Mouse (Mus musculus): ENCODE results near the gene Ankrd63. TPM values are rescaled to one million over a fixed set of nuclear protein-coding genes. Genes with fewer than 3 reads are reported as not detected.

Gene Ankrd63
- polyA plus RNA-seq, 1 experiment from 2014 or later = not detected

GRCm38 (mm10) chr2:118676839-118677741 lies 26.7 kb downstream of the Ankrd63 start:
- peak overlapping the region; percentile 68 for H3K27ac ChIP-seq (replicated peaks)
- peaks cover 91% of the 10 kb centered on the region for H3K27me3 ChIP-seq (replicated peaks; ENCODE audit: low read depth, poor library complexity, severe bottlenecking)
- peak; percentile 52 for DNase-seq (ENCODE audit: low spot score)
- no peaks in the 10 kb centered on the region for H3K9me3 ChIP-seq
- under 1% methylated on average over 89 of the region's 89 CpGs for WGBS
- H3K36me3 ChIP-seq (replicated peaks) = no peaks in the 10 kb centered on the region
- peak overlapping the region; percentile 64 for H3K4me3 ChIP-seq
- H3K4me1 ChIP-seq = peaks cover 26% of the 10 kb centered on the region

GRCm38 (mm10) chr2:118674500-118674899 lies 29.3 kb downstream of the Ankrd63 start:
- Histone ChIP-seq H3K36me3 (replicated peaks) (no peaks in the 10 kb centered on the region), H3K9me3 (no peaks in the 10 kb centered on the region), H3K4me1 (peaks cover 26% of the 10 kb centered on the region), H3K27ac (replicated peaks) (no peak overlapping the region), H3K4me3 (no peak overlapping the region), H3K27me3 (replicated peaks; ENCODE audit: low read depth, poor library complexity, severe bottlenecking) (peaks cover 86% of the 10 kb centered on the region)
- DNase-seq (ENCODE audit: low spot score) = no peak
- WGBS = 16% methylated on average over 7 of the region's 7 CpGs

- Histone ChIP-seq H3K36me3 (replicated peaks) (no peaks in the 10 kb centered on the region), H3K27me3 (replicated peaks; ENCODE audit: low read depth, poor library complexity, severe bottlenecking) (peaks cover 80% of the 10 kb centered on the region)
Observed at GRCm38 (mm10) chr2:118673686-118674465, 29.9 kb downstream of the Ankrd63 start.

GRCm38 (mm10) chr2:118671728-118672127 lies 32.0 kb downstream of the Ankrd63 start:
- WGBS = 60% methylated on average over 1 of the region's 1 CpGs
- DNase-seq (ENCODE audit: low spot score) = no peak
- no peak overlapping the region for H3K4me3 ChIP-seq
- peaks cover 61% of the 10 kb centered on the region for H3K27me3 ChIP-seq (replicated peaks; ENCODE audit: low read depth, poor library complexity, severe bottlenecking)
- H3K36me3 ChIP-seq (replicated peaks) = no peaks in the 10 kb centered on the region
- peaks cover 25% of the 10 kb centered on the region for H3K4me1 ChIP-seq
- H3K9me3 ChIP-seq = no peaks in the 10 kb centered on the region
- H3K27ac ChIP-seq (replicated peaks) = no peak overlapping the region

More at GRCm38 (mm10) chr2:118673686-118674465, 29.9 kb downstream of the Ankrd63 start:
- no peak for DNase-seq (ENCODE audit: low spot score)
- no peak overlapping the region for H3K27ac ChIP-seq (replicated peaks)
- H3K4me1 ChIP-seq = peaks cover 33% of the 10 kb centered on the region
- 28% methylated on average over 15 of the region's 15 CpGs for WGBS
- no peak overlapping the region for H3K4me3 ChIP-seq
- H3K9me3 ChIP-seq = no peaks in the 10 kb centered on the region

- H3K27ac ChIP-seq (replicated peaks) = no peak overlapping the region
- H3K9me3 ChIP-seq = no peaks in the 10 kb centered on the region
- no peaks in the 10 kb centered on the region for H3K36me3 ChIP-seq (replicated peaks)
- H3K4me3 ChIP-seq = no peak overlapping the region
- no peak for DNase-seq (ENCODE audit: low spot score)
- H3K4me1 ChIP-seq = peaks cover 32% of the 10 kb centered on the region
- WGBS = 42% methylated on average over 2 of the region's 2 CpGs
- peaks cover 61% of the 10 kb centered on the region for H3K27me3 ChIP-seq (replicated peaks; ENCODE audit: low read depth, poor library complexity, severe bottlenecking)
Observed at GRCm38 (mm10) chr2:118669785-118670184, 34.0 kb downstream of the Ankrd63 start.

GRCm38 (mm10) chr2:118669245-118669644 lies 34.5 kb downstream of the Ankrd63 start:
- H3K27me3 ChIP-seq (replicated peaks; ENCODE audit: low read depth, poor library complexity, severe bottlenecking) = peaks cover 61% of the 10 kb centered on the region
- peaks cover 29% of the 10 kb centered on the region for H3K4me1 ChIP-seq
- H3K27ac ChIP-seq (replicated peaks) = no peak overlapping the region
- H3K9me3 ChIP-seq = no peaks in the 10 kb centered on the region
- H3K4me3 ChIP-seq = no peak overlapping the region
- H3K36me3 ChIP-seq (replicated peaks) = no peaks in the 10 kb centered on the region
- 53% methylated on average over 6 of the region's 6 CpGs for WGBS
- peak; percentile 27 for DNase-seq (ENCODE audit: low spot score)

GRCm38 (mm10) chr2:118667181-118667580 lies 36.6 kb downstream of the Ankrd63 start:
- Histone ChIP-seq H3K27me3 (replicated peaks; ENCODE audit: low read depth, poor library complexity, severe bottlenecking) (peaks cover 61% of the 10 kb centered on the region), H3K4me3 (no peak overlapping the region), H3K27ac (replicated peaks) (no peak overlapping the region), H3K36me3 (replicated peaks) (no peaks in the 10 kb centered on the region), H3K4me1 (peaks cover 44% of the 10 kb centered on the region), H3K9me3 (no peaks in the 10 kb centered on the region)
- no peak for DNase-seq (ENCODE audit: low spot score)
- WGBS = 69% methylated on average over 5 of the region's 5 CpGs

GRCm38 (mm10) chr2:118665616-118666015 lies 38.1 kb downstream of the Ankrd63 start:
- Histone ChIP-seq H3K4me1 (peaks cover 44% of the 10 kb centered on the region), H3K27ac (replicated peaks) (no peak overlapping the region), H3K4me3 (no peak overlapping the region), H3K36me3 (replicated peaks) (no peaks in the 10 kb centered on the region), H3K9me3 (no peaks in the 10 kb centered on the region), H3K27me3 (replicated peaks; ENCODE audit: low read depth, poor library complexity, severe bottlenecking) (peaks cover 61% of the 10 kb centered on the region)
- WGBS = 88% methylated on average over 4 of the region's 4 CpGs
- no peak for DNase-seq (ENCODE audit: low spot score)

GRCm38 (mm10) chr2:118664975-118665516 lies 38.7 kb downstream of the Ankrd63 start:
- H3K4me1 ChIP-seq = peaks cover 46% of the 10 kb centered on the region
- DNase-seq (ENCODE audit: low spot score) = no peak
- no peaks in the 10 kb centered on the region for H3K36me3 ChIP-seq (replicated peaks)
- no peak overlapping the region for H3K4me3 ChIP-seq
- no peak overlapping the region for H3K27ac ChIP-seq (replicated peaks)
- H3K9me3 ChIP-seq = no peaks in the 10 kb centered on the region
- WGBS = 69% methylated on average over 3 of the region's 3 CpGs
- H3K27me3 ChIP-seq (replicated peaks; ENCODE audit: low read depth, poor library complexity, severe bottlenecking) = peaks cover 61% of the 10 kb centered on the region

- Histone ChIP-seq H3K36me3 (replicated peaks) (no peaks in the 10 kb centered on the region), H3K9me3 (no peaks in the 10 kb centered on the region), H3K4me1 (peaks cover 49% of the 10 kb centered on the region), H3K27ac (replicated peaks) (peak overlapping the region; percentile 67), H3K27me3 (replicated peaks; ENCODE audit: low read depth, poor library complexity, severe bottlenecking) (peaks cover 61% of the 10 kb centered on the region), H3K4me3 (peak overlapping the region; percentile 60)
- peak; percentile 18 for DNase-seq (ENCODE audit: low spot score)
- WGBS = 47% methylated on average over 19 of the region's 19 CpGs
Observed at GRCm38 (mm10) chr2:118663804-118664766, 39.7 kb downstream of the Ankrd63 start.

- Histone ChIP-seq H3K36me3 (replicated peaks) (no peaks in the 10 kb centered on the region), H3K27me3 (replicated peaks; ENCODE audit: low read depth, poor library complexity, severe bottlenecking) (peaks cover 64% of the 10 kb centered on the region), H3K4me1 (peaks cover 52% of the 10 kb centered on the region), H3K9me3 (no peaks in the 10 kb centered on the region), H3K27ac (replicated peaks) (peak within 1 kb of the TSS; percentile 67), H3K4me3 (peak within 1 kb of the TSS; percentile 60)
- peak; percentile 47 for DNase-seq (ENCODE audit: low spot score)
- WGBS = 2% methylated on average over 37 of the region's 37 CpGs
Observed at GRCm38 (mm10) chr2:118662902-118663803, 40.6 kb downstream of the Ankrd63 start, which contains the start of gene Pak6. Gene Pak6 (plus strand): TSS chr2:118663303.
